Mouse (Mus musculus): ENCODE results near the gene Mapkapk5.

The Mapkapk5 gene

GRCm38 (mm10) chr5:121484801-121485200 is 60.9 kb downstream of the Mapkapk5 start:
- no peak for DNase-seq

- no peak for DNase-seq
These were observed 68.0 kb downstream of the Mapkapk5 start for GRCm38 (mm10) chr5:121477680-121478079.

GRCm38 (mm10) chr5:121476040-121476439 is 69.7 kb downstream of the Mapkapk5 start:
- DNase-seq, result no peak
